Mouse (Mus musculus) limb, embryonic 14.5 days (tissue): ENCODE results near the gene Ank2. TPM values are rescaled to one million over a fixed set of nuclear protein-coding genes. Genes with fewer than 3 reads are reported as not detected.

Source experiments
- ATAC-seq: fragments of 200-750 bp; cut with Nextera tagmentation; 2 replicates; pipeline ENCODE4 v1.8.0; 2017; ENCODE audit warnings: low read depth, moderate number of reproducible peaks, moderate TSS enrichment; ENCODE audit not compliant: low FRiP score
- DNase-seq: peaks from one replicate; pipeline ENCODE4 v3.0.0-alpha.2; 2015; ENCODE audit warnings: low spot score
- H3K27ac ChIP-seq: fragments of 300-500 bp; sonication (generic); replicated peaks from 2 replicates; pipeline ENCODE4 v1.5.1; 2014; ENCODE audit warnings: low read depth, mild to moderate bottlenecking, low read length, moderate library complexity, mixed read lengths
- H3K27me3 ChIP-seq: fragments of 300-500 bp; sonication (generic); 2 replicates; pipeline ENCODE4 v1.6.1; 2014; ENCODE audit warnings: low read length, mixed read lengths; ENCODE audit not compliant: control insufficient read depth, insufficient read depth
- H3K36me3 ChIP-seq: fragments of 300-500 bp; sonication (generic); 2 replicates; pipeline ENCODE4 v1.6.1; 2014; ENCODE audit warnings: mild to moderate bottlenecking, low read length, moderate library complexity, mixed read lengths; ENCODE audit not compliant: control insufficient read depth, insufficient read depth
- H3K4me1 ChIP-seq: fragments of 300-500 bp; sonication (generic); 2 replicates; pipeline ENCODE4 v1.6.1; 2014; ENCODE audit warnings: antibody characterized with exemption, low read length, mixed read lengths; ENCODE audit not compliant: control insufficient read depth, insufficient read depth
- H3K4me2 ChIP-seq: fragments of 300-500 bp; sonication (generic); replicated peaks from 2 replicates; pipeline ENCODE4 v1.6.1; 2014; ENCODE audit warnings: low read depth, mild to moderate bottlenecking, low read length, moderate library complexity; ENCODE audit not compliant: severe bottlenecking
- H3K4me3 ChIP-seq: fragments of 300-500 bp; sonication (generic); replicated peaks from 2 replicates; pipeline ENCODE4 v1.5.1; 2014; ENCODE audit warnings: low read length
- H3K9ac ChIP-seq: fragments of 300-500 bp; sonication (generic); 2 replicates; pipeline ENCODE4 v1.6.1; 2014; ENCODE audit warnings: mild to moderate bottlenecking, low read depth, low read length, moderate library complexity; ENCODE audit not compliant: severe bottlenecking
- H3K9me3 ChIP-seq: fragments of 300-500 bp; sonication (generic); 2 replicates; pipeline ENCODE4 v1.6.1; 2016; ENCODE audit warnings: low read length; ENCODE audit not compliant: control insufficient read depth
- POLR2A ChIP-seq: fragments of 200-500 bp; IDR thresholded peaks from 2 replicates; pipeline ENCODE4 v1.8.0; 2012; ENCODE audit warnings: inconsistent platforms, mild to moderate bottlenecking, moderate library complexity, borderline replicate concordance; ENCODE audit not compliant: insufficient read depth, insufficient read length; ENCODE audit errors: extremely low read depth
- WGBS: fragments of 180-500 bp; shearing (Covaris S2); extraction: QIAGEN DNeasy Blood & Tissue Kit; methylation state at CpG from one replicate; pipeline ENCODE4 v1.1.7; 2014; 5-methylcytosine and 5-hydroxymethylcytosine counted together
- polyA plus RNA-seq, 2 experiments: library from polyadenylated mRNA; depleted of rRNA in 1 of 2; stranded (reverse) in 1 of 2; unstranded in 1 of 2; fragments of >200 nt; fragmentation: Nextera tagmentation in 1 of 2; extraction: Ambion mirVana in 1 of 2; gene quantifications; 2 replicates each; pipeline versions ENCODE4 v1.2.1 to v1.2.3; 2012 to 2014

The Ank2 gene
- polyA plus RNA-seq, 2 experiments, result 33.0 to 41.6 TPM

DNA sequence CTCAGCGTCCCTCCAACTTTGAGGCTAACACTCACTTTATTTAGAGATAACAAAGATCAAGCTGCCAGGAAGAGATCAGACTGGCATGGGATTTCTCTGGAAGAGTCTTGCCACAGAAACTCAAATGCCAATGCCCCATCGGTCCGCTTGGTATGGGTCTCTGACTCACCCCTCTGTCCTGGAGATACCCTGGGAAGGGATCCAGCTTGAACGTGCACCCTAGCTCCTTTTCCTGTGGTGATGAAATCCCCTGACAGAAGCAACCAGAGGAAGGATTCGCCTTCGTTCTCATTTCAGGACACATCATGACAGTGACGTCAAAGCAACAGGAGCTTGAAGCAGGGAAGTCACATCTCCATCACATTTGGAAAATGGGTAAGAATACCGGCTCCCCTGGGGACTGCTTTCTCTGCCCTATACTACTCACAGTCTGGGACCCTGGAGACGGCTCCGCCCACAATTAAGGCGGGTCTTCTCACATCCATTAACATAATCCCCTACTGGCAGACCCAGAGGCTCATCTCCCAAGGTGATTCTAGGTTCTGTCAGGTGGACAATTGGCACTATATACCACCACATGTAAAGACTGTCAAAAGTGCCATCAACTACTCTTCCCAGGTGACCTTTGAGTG is 296.6 kb downstream of the Ank2 start:
- no peak for TF ChIP-seq POLR2A
- ATAC-seq (no peak), DNase-seq (no peak)
- Histone ChIP-seq H3K4me2 (no peak overlapping the region), H3K27me3 (no peaks in the 10 kb centered on the region), H3K4me1 (peaks cover 2% of the 10 kb centered on the region; the same call in 1 of the 2 replicates), H3K36me3 (no peaks in the 10 kb centered on the region), H3K9ac (no peak overlapping the region), H3K27ac (no peak overlapping the region), H3K9me3 (no peaks in the 10 kb centered on the region), H3K4me3 (no peak overlapping the region)
- 44% methylated on average over 11 of the region's 11 CpGs for WGBS

DNA sequence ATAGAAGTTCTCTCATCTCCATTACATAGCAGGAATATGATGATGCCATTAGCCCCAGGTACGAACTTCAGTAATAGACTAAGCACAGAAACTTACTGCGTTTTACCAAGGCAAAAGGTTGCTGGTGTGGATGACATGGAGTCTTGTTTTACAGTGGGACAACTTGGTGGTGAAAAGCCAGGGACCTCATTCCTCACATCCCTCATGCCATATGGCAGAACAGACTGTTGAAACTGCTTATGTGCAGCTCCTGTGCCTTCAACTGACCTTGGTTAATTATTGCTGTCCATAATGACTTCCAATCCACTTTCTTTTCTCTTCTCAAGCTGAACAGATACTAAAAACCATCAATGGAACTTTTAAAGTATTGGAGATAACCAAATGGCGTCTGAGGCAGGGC is 298.4 kb downstream of the Ank2 start:
- Histone ChIP-seq H3K36me3 (no peaks in the 10 kb centered on the region), H3K4me1 (no peaks in the 10 kb centered on the region), H3K27me3 (no peaks in the 10 kb centered on the region), H3K4me2 (no peak overlapping the region), H3K4me3 (no peak overlapping the region), H3K27ac (no peak overlapping the region), H3K9ac (no peak overlapping the region), H3K9me3 (no peaks in the 10 kb centered on the region)
- DNase-seq (no peak), ATAC-seq (no peak)
- 80% methylated on average over 3 of the region's 3 CpGs for WGBS
- no peak for TF ChIP-seq POLR2A

DNA sequence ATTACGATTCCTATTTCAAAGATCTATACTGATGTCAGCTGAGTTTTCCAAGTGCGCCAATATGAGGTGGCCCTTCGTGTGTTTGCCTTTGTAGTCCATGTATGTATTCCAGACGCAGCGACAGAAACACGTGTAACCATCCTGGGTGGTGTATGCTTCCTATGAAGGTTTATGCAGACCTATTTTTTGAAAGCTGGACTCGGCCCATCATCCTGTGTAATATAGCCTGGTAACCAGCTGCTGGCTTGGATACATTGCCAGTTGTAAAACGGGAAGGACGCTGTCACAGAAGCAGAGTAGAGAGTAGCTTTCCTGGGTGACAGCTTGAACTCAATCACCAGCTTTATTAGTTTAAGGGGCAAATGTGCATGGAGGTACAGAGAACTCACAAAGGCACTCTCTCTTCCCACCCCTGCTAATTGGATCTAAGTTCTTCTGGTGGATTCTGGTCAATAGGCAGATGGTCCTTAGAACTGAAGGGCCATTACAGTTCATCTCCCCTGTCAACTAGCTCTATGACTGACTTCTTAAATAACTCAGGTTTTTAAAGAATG is 300.0 kb downstream of the Ank2 start:
- TF ChIP-seq POLR2A, result no peak
- ATAC-seq, result no peak
- no peak for DNase-seq
- Histone ChIP-seq H3K27me3 (no peaks in the 10 kb centered on the region), H3K4me1 (no peaks in the 10 kb centered on the region), H3K9ac (no peak overlapping the region), H3K4me2 (no peak overlapping the region), H3K27ac (no peak overlapping the region), H3K9me3 (no peaks in the 10 kb centered on the region), H3K4me3 (no peak overlapping the region), H3K36me3 (no peaks in the 10 kb centered on the region)
- 79% methylated on average over 9 of the region's 9 CpGs for WGBS

DNA sequence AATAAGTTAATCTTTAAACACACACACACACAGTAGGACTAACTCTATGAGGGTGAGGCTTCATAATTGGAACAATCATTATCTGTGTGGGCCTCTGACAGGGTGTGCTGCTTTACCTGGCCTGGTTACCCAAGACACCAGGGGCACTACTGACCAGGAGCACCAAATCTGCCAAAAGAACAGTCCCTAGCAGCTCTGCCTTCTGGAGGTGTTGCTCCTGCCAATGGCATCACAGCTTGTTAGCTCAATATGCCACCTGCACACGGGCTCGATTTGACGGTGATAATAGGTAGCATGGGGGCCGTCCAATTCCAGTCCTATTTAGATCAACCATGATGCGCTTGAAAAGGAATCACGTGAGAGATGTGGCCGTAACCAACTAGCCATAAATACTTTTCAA is 300.5 kb downstream of the Ank2 start:
- TF ChIP-seq POLR2A, result no peak
- Histone ChIP-seq H3K36me3 (no peaks in the 10 kb centered on the region), H3K4me1 (no peaks in the 10 kb centered on the region), H3K4me3 (no peak overlapping the region), H3K9ac (no peak overlapping the region), H3K27me3 (no peaks in the 10 kb centered on the region), H3K9me3 (no peaks in the 10 kb centered on the region), H3K4me2 (no peak overlapping the region), H3K27ac (no peak overlapping the region)
- 94% methylated on average over 7 of the region's 7 CpGs for WGBS
- ATAC-seq, result no peak
- DNase-seq, result no peak

DNA sequence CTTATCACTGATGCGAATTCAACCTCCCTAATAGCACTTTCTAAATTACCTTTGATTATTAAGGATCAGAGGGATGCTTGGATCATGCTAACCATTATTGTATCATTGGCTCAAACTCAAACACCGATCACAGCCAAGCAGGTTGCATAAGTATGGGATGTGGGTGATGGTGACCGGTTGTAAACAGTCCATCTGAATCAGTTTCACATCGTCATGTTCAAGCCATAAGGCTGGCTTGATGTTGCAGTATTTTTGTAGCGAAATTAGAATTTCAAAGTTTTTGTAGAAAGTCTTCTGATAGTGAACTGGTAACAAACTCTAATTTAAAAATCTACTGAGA is 310.4 kb downstream of the Ank2 start:
- ATAC-seq, result no peak
- H3K4me2 ChIP-seq, result no peak overlapping the region
- 92% methylated on average over 5 of the region's 5 CpGs for WGBS
- no peaks in the 10 kb centered on the region for H3K9me3 ChIP-seq
- H3K4me3 ChIP-seq, result no peak overlapping the region
- H3K27ac ChIP-seq, result no peak overlapping the region
- TF ChIP-seq POLR2A, result no peak
- no peak for DNase-seq
- no peaks in the 10 kb centered on the region for H3K4me1 ChIP-seq
- no peak overlapping the region for H3K9ac ChIP-seq
- no peaks in the 10 kb centered on the region for H3K27me3 ChIP-seq
- no peaks in the 10 kb centered on the region for H3K36me3 ChIP-seq
